Mouse (Mus musculus) adrenal gland, adult 18-20 months (tissue): ENCODE measurements at regions not wholly inside any gene's neighbourhood (a gene's known extent, or its start where the extent isn't known, plus 50 kb on each side); places are given as distances from the start of the nearest gene placed in this dataset.

Experiments used
- DNase-seq, 2 experiments: peaks; one replicate each; pipeline ENCODE4 v3.0.0; 2021 to 2022; ENCODE audit warnings: low spot score in 2 of 2

- no peak for DNase-seq
These were observed 520.6 kb upstream of the Id2 start for GRCm38 (mm10) chr12:25617521-25617920.

GRCm38 (mm10) chr12:25615377-25615776, 518.4 kb upstream of the Id2 start:
- DNase-seq = no peak

GRCm38 (mm10) chr12:25613473-25613872, 516.5 kb upstream of the Id2 start:
- no peak for DNase-seq

GRCm38 (mm10) chr12:25609045-25609444, 512.1 kb upstream of the Id2 start:
- DNase-seq = peak; percentile 5 to 26

- DNase-seq = no peak
These were observed 508.5 kb upstream of the Id2 start for GRCm38 (mm10) chr12:25605396-25605795.

GRCm38 (mm10) chr12:25590262-25590661, 493.3 kb upstream of the Id2 start:
- DNase-seq = no peak

- no peak for DNase-seq
These were observed 488.8 kb upstream of the Id2 start for GRCm38 (mm10) chr12:25585746-25586145.

- DNase-seq = no peak
These were observed 482.5 kb upstream of the Id2 start for GRCm38 (mm10) chr12:25579407-25579806.

- no peak for DNase-seq
These were observed 468.2 kb upstream of the Id2 start for GRCm38 (mm10) chr12:25565131-25565530.

GRCm38 (mm10) chr12:25559601-25560000, 462.7 kb upstream of the Id2 start:
- no peak for DNase-seq

- no peak for DNase-seq
These were observed 456.7 kb upstream of the Id2 start for GRCm38 (mm10) chr12:25553656-25554055.

- DNase-seq = no peak
These were observed 452.8 kb upstream of the Id2 start for GRCm38 (mm10) chr12:25549735-25550134.

GRCm38 (mm10) chr12:25544253-25544652, 447.3 kb upstream of the Id2 start:
- no peak for DNase-seq

- DNase-seq = peak in 1 of 2 experiments; percentile 0
These were observed 437.6 kb upstream of the Id2 start for GRCm38 (mm10) chr12:25534620-25534950.

- DNase-seq = no peak
These were observed 437.0 kb upstream of the Id2 start for GRCm38 (mm10) chr12:25533709-25534619.

GRCm38 (mm10) chr12:25530483-25530882, 433.5 kb upstream of the Id2 start:
- DNase-seq = no peak

GRCm38 (mm10) chr12:25529537-25529936, 432.6 kb upstream of the Id2 start:
- DNase-seq = no peak

- DNase-seq = no peak
These were observed 429.7 kb upstream of the Id2 start for GRCm38 (mm10) chr12:25526639-25527038.

GRCm38 (mm10) chr12:25516738-25517137, 419.8 kb upstream of the Id2 start:
- DNase-seq = no peak

GRCm38 (mm10) chr12:25513679-25514078, 416.7 kb upstream of the Id2 start:
- DNase-seq = no peak

- DNase-seq = no peak
These were observed 412.7 kb upstream of the Id2 start for GRCm38 (mm10) chr12:25509666-25510065.

- DNase-seq = no peak
These were observed 396.3 kb upstream of the Id2 start for GRCm38 (mm10) chr12:25493233-25493632.
